Mouse (Mus musculus) bone marrow macrophage, adult 2 months (primary cell): ENCODE data around the gene Mllt1. TPM values are rescaled to one million over a fixed set of nuclear protein-coding genes. Genes with fewer than 3 reads are reported as not detected.

Experiments used
- H3K27ac ChIP-seq: 2 replicates; pipeline ENCODE4 v1.5.1; 2012; ENCODE audit warnings: low read depth, low read length; ENCODE audit not compliant: insufficient read depth
- H3K4me1 ChIP-seq: 2 replicates; pipeline ENCODE4 v1.6.1; 2012; ENCODE audit warnings: low read length; ENCODE audit not compliant: control insufficient read depth, insufficient read depth
- H3K4me3 ChIP-seq: 2 replicates; pipeline ENCODE4 v1.5.1; 2012; ENCODE audit warnings: mild to moderate bottlenecking, low read length, moderate library complexity; ENCODE audit not compliant: insufficient read depth
- CTCF ChIP-seq: IDR thresholded peaks from 2 replicates; pipeline ENCODE4 v1.5.1; 2012; ENCODE audit warnings: low read depth, mild to moderate bottlenecking, low read length, moderate library complexity
- POLR2A ChIP-seq: IDR thresholded peaks from 2 replicates; pipeline ENCODE4 v1.6.1; 2012; ENCODE audit warnings: mild to moderate bottlenecking, low read depth, low read length, borderline replicate concordance
- polyA plus RNA-seq: library from polyadenylated mRNA; stranded (reverse); fragments of >200 nt; gene quantifications from 2 replicates; pipeline ENCODE4 v1.2.4, GENCODE M21; 2012; ENCODE audit not compliant: missing spikeins, insufficient read depth, insufficient read length

Mllt1 gene
- 10.8 and 15.5 TPM in 2 replicates for polyA plus RNA-seq

DNA sequence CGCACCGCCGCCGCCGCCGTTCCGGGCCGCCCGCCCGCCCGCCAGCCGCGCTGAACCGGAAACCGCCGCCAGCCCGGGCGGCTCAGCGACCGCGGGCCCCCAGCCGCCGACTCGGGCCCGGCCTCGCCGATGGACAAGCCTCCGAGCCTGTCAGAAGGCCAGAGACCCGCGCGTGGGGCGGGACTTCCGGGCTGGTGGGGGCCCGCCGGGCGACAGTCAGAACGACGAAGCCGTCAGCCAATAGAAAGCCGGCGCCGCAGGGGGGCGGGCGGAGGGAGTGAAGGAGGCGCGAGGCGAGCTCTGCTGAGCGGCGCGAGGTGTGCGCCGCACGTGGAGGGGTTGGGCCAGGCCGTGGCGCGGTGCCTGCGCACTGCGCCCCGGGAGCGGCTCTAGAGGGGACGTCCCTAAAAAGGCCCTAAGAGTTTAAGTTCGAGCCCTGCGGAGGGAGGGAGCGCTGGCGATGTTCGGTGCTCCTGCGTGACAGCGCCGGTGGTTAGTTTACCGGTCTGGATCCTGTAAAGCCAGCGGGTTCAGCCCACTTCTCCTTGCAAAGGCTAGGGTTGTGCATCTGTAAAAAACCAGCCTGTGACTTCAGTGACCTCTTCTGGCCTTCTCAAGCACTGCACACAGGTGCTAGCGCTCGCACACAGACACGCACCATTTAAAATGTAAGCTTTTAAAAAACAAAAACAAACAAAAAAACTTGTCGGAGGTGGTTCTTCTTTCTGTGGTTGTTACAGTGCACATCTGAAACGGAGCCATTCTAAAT lies at the start of gene Mllt1:
Mllt1 (minus strand) TSS at position 53 of the 769 bp plus-strand sequence.
- peak within 1 kb of the TSS; percentile 96 for H3K4me3 ChIP-seq
- H3K27ac ChIP-seq, result no peak within 1 kb of the TSS; the same call in 1 of the 2 replicates
- peak; percentile 47 for TF ChIP-seq CTCF
- no peak for TF ChIP-seq POLR2A
- H3K4me1 ChIP-seq, result peaks cover 30% of the 10 kb centered on the region

DNA sequence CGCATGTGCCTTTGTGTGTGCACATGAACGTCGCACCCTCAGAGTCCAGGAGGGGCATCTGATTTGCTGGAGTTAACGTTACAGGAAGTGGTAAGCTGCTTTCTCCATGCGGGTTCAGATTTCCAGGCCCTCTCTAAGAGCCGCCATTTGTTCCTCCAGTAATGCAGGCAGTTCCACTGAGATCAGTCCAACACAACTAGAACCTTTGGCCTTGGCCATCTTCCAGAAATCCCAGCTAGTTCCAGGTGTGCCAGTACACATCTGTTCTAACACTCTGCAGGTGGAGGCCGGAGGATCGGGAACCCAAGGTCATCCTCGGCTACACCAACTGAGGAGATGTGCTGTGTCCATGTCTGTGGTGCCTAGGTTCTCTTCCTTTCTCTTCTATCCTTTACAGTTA lies 49.7 kb upstream of the Mllt1 start:
- H3K4me3 ChIP-seq, result no peak overlapping the region
- TF ChIP-seq POLR2A (no peak), CTCF (no peak)

DNA sequence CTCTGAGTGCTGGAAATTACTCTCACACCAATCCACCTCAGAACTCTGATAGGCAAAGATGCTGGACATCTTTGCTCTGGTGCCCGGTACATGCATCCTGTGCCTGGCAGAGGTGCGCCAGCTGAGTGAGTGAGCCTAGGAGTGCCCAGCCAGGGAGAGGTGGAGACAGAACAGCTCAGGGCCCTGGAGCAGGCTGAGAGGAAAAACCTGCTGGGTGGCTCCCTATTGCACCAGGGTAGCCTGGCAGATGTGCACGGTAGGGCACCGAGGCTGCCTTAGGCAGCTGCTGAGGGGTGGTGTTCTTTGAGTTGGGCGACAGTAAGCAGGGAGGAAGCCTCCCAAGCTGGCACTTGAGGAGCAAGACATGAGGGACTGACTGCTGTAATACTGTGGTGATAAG lies 46.8 kb upstream of the Mllt1 start, which contains the start of gene Acer1:
Acer1 (minus strand) TSS at position 114 of the 400 bp plus-strand sequence.
- no peak for TF ChIP-seq POLR2A
- H3K27ac ChIP-seq, result no peak within 1 kb of the TSS
- no peak within 1 kb of the TSS for H3K4me3 ChIP-seq
- no peaks in the 10 kb centered on the region for H3K4me1 ChIP-seq

More for the DNA sequence above, 49.7 kb upstream of the Mllt1 start:
- no peak overlapping the region for H3K27ac ChIP-seq
- no peaks in the 10 kb centered on the region for H3K4me1 ChIP-seq

DNA sequence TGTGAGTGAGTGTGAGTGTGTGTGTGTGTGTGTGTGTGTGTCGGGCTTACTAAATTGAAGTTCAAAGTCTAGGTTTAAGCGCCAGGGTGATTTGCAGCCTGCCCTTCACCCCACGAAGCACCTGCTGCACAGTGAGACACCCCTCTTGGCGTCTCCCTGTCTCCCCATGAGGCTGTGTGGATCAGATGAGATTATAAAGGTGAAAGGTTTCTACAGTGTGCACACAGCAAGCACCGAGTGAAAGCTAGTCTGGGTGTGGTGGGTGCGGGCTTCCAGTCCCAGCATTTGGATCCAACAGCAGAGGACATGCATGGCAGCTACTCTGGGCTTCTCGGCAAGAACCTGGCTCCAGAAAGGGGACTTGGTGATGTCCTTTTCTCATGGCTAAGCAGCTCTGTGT lies 45.8 kb upstream of the Mllt1 start:
- TF ChIP-seq CTCF (no peak), POLR2A (no peak)
- H3K27ac ChIP-seq, result no peak overlapping the region
- no peaks in the 10 kb centered on the region for H3K4me1 ChIP-seq
- H3K4me3 ChIP-seq, result no peak overlapping the region

DNA sequence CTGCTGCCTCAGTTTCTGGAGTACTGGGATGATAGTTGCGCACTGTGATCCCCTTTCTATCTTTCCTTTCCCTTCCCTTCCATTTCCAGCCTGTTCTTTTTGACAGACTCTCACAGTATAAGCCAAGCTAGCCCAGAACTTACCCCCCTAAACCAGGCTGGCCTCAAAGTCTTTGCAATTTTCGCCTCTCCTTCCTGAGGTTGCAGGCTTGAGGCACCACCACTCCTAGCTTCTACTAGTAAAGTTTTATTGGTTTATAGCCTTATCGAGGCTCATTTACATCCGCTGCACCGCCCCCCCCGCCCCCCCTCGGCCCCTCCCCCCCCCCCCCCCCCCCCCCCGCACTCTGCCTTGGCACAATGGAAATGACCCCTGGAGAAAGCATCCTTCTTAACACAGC lies 44.3 kb upstream of the Mllt1 start:
- no peaks in the 10 kb centered on the region for H3K4me1 ChIP-seq
- no peak overlapping the region for H3K4me3 ChIP-seq
- no peak for TF ChIP-seq POLR2A
- no peak for TF ChIP-seq CTCF

DNA sequence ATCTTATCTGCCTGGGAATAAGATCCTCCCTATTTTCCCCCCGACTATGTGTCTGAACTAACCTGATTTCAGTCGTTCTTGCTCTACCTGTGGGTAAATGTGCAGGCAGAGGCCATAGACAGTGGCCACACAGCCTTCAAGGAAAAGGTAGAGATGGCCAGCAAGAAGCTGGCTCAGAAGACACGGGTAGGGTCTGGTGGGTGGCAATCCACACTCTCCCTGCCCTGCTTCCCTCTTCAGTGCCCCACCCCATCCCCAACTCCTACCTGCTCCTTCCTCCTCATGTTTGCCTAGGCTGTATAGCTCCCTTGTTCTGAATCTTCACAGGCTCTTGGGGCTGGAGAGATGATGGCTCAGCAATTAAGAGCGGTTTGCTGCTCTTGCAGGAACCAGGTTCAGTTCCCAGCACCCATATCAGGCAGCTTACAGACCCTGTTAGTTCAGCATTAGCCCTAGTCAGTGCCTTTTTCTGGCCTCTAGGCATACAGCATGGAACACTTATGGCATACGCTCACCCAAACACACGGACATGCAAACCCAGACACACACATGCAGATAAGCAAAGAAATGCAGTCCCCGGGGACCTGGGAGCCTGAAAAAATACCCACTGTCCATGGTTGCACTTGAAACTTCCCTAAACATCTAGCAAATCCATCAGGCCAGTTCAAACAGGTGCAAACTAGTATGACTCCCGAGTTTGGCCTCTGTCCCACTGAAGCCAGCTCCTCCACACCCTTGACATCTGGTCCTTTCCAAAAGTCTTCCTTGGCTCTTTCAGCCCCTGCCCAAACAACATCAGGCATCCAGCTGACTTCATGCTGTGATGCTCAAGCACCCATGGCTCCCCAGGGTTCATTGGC lies 41.5 kb upstream of the Mllt1 start:
- TF ChIP-seq POLR2A (no peak), CTCF (no peak)

More for the DNA sequence above, 44.3 kb upstream of the Mllt1 start:
- no peak overlapping the region for H3K27ac ChIP-seq

DNA sequence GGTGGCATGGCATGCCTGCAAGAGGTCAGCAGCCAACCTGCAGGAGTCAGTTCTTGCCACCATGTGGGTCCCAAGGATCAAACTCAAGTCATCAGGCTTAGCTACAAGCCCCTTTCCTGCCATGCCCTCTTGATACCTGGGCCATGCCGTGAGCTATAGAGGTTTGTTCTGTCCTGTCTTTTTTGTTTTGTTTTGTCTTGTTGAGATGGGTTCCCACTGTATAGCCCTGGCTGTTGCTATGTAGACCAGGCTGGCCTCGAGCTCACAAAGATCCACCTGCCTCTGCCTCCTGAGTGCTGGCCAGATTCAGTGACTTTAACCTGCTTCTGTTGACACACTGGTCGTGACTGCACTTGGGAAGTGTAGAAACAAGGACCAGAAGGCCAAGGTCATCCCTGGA lies 40.2 kb upstream of the Mllt1 start:
- H3K4me3 ChIP-seq, result no peak overlapping the region
- TF ChIP-seq CTCF (no peak), POLR2A (no peak)
- H3K27ac ChIP-seq, result no peak overlapping the region
- no peaks in the 10 kb centered on the region for H3K4me1 ChIP-seq

More for the DNA sequence above, 41.5 kb upstream of the Mllt1 start:
- H3K4me3 ChIP-seq, result no peak overlapping the region
- H3K4me1 ChIP-seq, result no peaks in the 10 kb centered on the region
- H3K27ac ChIP-seq, result no peak overlapping the region

DNA sequence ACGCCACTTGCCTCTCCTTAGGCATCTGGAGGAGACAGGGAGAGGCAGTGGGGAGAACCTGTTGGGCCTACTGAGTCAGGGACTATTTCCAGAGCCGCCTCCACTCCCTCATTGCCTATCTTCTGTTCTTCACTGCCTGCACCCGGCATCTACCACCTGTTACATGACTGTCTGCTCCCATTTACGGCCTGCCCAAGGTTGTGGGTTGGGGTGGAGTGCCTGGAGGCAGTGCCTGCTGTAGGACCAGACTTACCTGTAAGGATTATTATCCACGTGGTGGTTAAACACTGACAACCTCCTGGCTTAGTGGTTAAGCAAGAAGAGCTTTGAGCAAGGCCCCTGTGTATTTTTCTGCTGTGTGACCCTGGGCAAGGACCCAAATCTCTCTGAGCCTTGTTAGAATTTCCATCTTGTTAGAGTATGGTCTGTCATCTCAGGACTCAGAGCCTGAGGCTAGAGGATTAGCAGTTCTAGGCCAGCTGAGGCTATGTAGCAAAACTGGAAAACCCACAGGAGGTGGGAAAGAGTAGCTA lies 39.6 kb upstream of the Mllt1 start:
- TF ChIP-seq POLR2A, result no peak
- no peak for TF ChIP-seq CTCF
- Histone ChIP-seq H3K27ac (no peak overlapping the region), H3K4me3 (no peak overlapping the region), H3K4me1 (no peaks in the 10 kb centered on the region)

DNA sequence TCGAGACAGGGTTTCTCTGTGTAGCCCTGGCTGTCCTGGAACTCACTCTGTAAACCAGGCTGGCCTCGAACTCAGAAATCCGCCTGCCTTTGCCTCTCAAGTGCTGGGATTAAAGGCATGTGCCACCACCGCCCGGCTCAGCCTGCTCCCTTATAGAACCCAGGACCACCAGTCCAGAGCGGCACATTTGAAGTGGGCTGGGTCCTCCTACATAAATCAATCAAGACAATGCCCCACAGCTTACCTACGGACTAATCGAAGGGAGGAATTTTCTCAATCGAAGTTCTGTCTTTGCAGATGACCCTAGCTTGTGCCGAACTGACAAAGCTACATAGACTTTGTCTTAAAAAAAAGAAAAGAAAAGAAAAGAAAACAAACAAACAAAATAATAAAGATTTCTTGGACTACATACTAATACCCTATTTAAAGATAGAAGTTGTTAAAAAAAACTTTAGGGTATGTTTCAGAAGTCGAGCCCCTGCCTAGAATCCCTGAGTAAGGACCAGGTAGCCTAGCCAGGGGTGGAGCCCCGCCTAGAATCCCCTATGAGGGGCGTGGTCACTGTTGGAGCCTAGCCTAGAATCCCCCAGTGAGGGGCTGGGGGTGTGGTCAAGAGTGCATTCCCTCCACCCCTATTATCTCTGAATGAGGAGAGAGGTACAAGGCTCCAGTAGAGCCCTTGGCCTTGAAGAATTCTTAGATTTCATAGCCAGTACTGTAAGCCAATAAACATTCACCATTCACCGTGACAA lies 38.9 kb upstream of the Mllt1 start:
- TF ChIP-seq POLR2A, result no peak
- no peak for TF ChIP-seq CTCF
- H3K4me1 ChIP-seq, result no peaks in the 10 kb centered on the region
- H3K4me3 ChIP-seq, result no peak overlapping the region
- H3K27ac ChIP-seq, result no peak overlapping the region

DNA sequence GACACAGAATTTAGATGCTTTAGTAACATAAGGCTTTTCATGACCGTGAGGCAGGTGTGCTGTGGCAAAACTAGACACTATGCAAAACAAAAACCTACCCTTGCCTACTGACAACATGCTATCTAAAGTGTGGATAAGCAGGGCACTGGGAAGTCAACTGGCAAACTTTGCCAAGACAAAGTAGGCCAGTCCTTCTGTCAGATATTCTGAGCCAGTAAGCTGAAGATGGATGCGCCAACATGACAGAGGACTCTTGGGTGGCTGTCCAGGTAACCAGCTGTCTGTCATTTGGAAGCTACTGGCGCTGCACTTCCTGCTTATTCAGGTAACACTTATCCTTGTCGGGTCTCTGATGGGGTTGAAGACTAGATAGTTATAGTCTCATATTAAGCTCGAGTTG lies 34.9 kb upstream of the Mllt1 start:
- no peak for TF ChIP-seq POLR2A
- no peak for TF ChIP-seq CTCF
- Histone ChIP-seq H3K4me1 (peaks cover 4% of the 10 kb centered on the region; the same call in 1 of the 2 replicates), H3K27ac (no peak overlapping the region), H3K4me3 (no peak overlapping the region)
